Comparison of ENCODE assay signal across 26 mouse cellular contexts in the genomic region with DNA sequence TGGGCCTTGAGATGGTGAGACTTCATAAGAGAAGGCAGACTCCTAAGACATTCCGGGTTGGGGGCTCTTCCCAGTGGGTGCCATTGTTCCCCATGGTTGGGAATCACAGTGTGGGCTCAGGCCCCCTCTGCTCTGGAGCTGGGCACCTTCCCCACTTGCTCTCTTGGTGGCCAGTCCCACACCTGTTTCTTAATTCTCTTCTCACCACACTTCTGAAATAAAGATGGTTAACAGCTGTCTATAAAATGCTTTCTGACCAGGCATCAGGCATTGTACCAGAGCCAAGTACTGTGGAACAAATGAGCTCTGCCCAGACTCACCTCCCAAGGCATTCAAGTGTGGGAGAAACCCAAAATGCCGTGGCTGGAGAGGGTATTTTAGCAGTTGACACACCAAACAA.
DNase-seq lines count a peak whose midpoint lies in the region; ATAC-seq and TF ChIP-seq lines count a peak whose summit lies in the region.
"Had no signal": no experiment of that assay in that cellular context is flagged by ENCODE, and none has a peak within 500 bp of the region (broad histone marks: within the 10 kb centered on the region; RNA-seq: fewer than 3 reads in every experiment).

No protein-coding gene starts in this region.

- H3K27ac ChIP-seq in embryonic facial prominence, embryonic 14.5 days (replicated peaks; ENCODE audit: low read depth, low read length): no peak overlapping the region
- H3K27ac ChIP-seq in embryonic facial prominence, embryonic 10.5 days (replicated peaks): no peak overlapping the region
- H3K27ac ChIP-seq in liver, adult 2 months (replicated peaks; ENCODE audit: insufficient read depth, low read depth, low read length): peak overlapping the region; percentile 64
- H3K27ac ChIP-seq: embryonic facial prominence, embryonic 13.5 days; forebrain, embryonic 10.5 days; forebrain, embryonic 13.5 days; heart, embryonic 15.5 days; hindbrain, embryonic 10.5 days; hindbrain, embryonic 13.5 days had no signal

- no peaks in the 10 kb centered on the region for H3K9me3 ChIP-seq in embryonic facial prominence, embryonic 14.5 days (ENCODE audit: control insufficient read depth, low read length)
- H3K9me3 ChIP-seq in embryonic facial prominence, embryonic 10.5 days: no peaks in the 10 kb centered on the region
- H3K9me3 ChIP-seq: embryonic facial prominence, embryonic 13.5 days; forebrain, embryonic 10.5 days; forebrain, embryonic 13.5 days; heart, embryonic 12.5 days; heart, embryonic 15.5 days; hindbrain, embryonic 10.5 days; hindbrain, embryonic 13.5 days had no signal

- H3K4me3 ChIP-seq in embryonic facial prominence, embryonic 14.5 days (ENCODE audit: low read depth, low read length): no peak overlapping the region
- no peak overlapping the region for H3K4me3 ChIP-seq in embryonic facial prominence, embryonic 10.5 days
- H3K4me3 ChIP-seq in liver, adult 2 months (ENCODE audit: insufficient read depth, low read depth, low read length): no peak overlapping the region
- no peak overlapping the region for H3K4me3 ChIP-seq in myocyte
- H3K4me3 ChIP-seq: embryonic facial prominence, embryonic 13.5 days; forebrain, embryonic 10.5 days; forebrain, embryonic 13.5 days; heart, embryonic 12.5 days; heart, embryonic 15.5 days; hindbrain, embryonic 10.5 days; hindbrain, embryonic 13.5 days had no signal

- H3K4me1 ChIP-seq in embryonic facial prominence, embryonic 14.5 days (ENCODE audit: control insufficient read depth, insufficient read depth, low read length): no peaks in the 10 kb centered on the region; the same call in 1 of the 2 replicates
- H3K4me1 ChIP-seq in embryonic facial prominence, embryonic 10.5 days: no peaks in the 10 kb centered on the region
- H3K4me1 ChIP-seq in liver, adult 2 months (ENCODE audit: control insufficient read depth, insufficient read depth, low read length): peaks cover 24% of the 10 kb centered on the region
- H3K4me1 ChIP-seq: embryonic facial prominence, embryonic 13.5 days; forebrain, embryonic 13.5 days; heart, embryonic 12.5 days; heart, embryonic 15.5 days; hindbrain, embryonic 10.5 days; hindbrain, embryonic 13.5 days had no signal

- no peak overlapping the region for H3K4me2 ChIP-seq in embryonic facial prominence, embryonic 14.5 days (ENCODE audit: low read depth, low read length)
- H3K4me2 ChIP-seq in myocyte (ENCODE audit: low read depth): no peak overlapping the region
- H3K4me2 ChIP-seq: embryonic facial prominence, embryonic 13.5 days; forebrain, embryonic 13.5 days; heart, embryonic 12.5 days; heart, embryonic 15.5 days; hindbrain, embryonic 13.5 days had no signal

- TF ChIP-seq POLR2A in liver, adult 2 months (IDR thresholded peaks at IDR 0.05; ENCODE audit: extremely low read depth, insufficient read depth, low read length): no peak
- no peak for TF ChIP-seq POLR2A in myocyte (IDR thresholded peaks at IDR 0.05; ENCODE audit: insufficient read length, low read depth)

- 64% methylated on average over 2 of the region's 2 CpGs for WGBS in embryonic facial prominence, embryonic 14.5 days
- WGBS in embryonic facial prominence, embryonic 10.5 days: 71% methylated on average over 2 of the region's 2 CpGs
- WGBS in liver, adult 2 months: 84% methylated on average over 2 of the region's 2 CpGs

- no peak for TF ChIP-seq CTCF in liver, adult 2 months (IDR thresholded peaks at IDR 0.05; ENCODE audit: low read depth, low read length)

- DNase-seq in embryonic facial prominence, embryonic 14.5 days (ENCODE audit: low spot score): peak; percentile 12
- no peak for DNase-seq in embryonic facial prominence, embryonic 10.5 days (ENCODE audit: low spot score)
- no peak for DNase-seq in liver, adult 2 months (ENCODE audit: extremely low read depth, low read depth, low spot score)
- DNase-seq in liver: no peak
- DNase-seq in NIH3T3 (ENCODE audit: low read depth): peak; percentile 4
- DNase-seq in kidney, postnatal 25 days: no peak
- DNase-seq: adrenal gland, postnatal 36 days; cerebellum, adult 11 months; cerebellum, adult 2 months; cerebellum, adult 9-11 months; cerebellum, postnatal 25 days; gastrocnemius, postnatal 10 days; gastrocnemius, postnatal 36 days; heart, postnatal 10 days; heart, postnatal 36 days had no signal

- no peaks in the 10 kb centered on the region for H3K79me2 ChIP-seq in liver, adult 2 months (ENCODE audit: control insufficient read depth, insufficient read depth, low read length)
- H3K79me2 ChIP-seq in myocyte (ENCODE audit: control insufficient read depth, insufficient read depth): no peaks in the 10 kb centered on the region

- no peaks in the 10 kb centered on the region for H3K27me3 ChIP-seq in embryonic facial prominence, embryonic 14.5 days (replicated peaks; ENCODE audit: control insufficient read depth, insufficient read depth, low read length)
- no peaks in the 10 kb centered on the region for H3K27me3 ChIP-seq in embryonic facial prominence, embryonic 10.5 days (replicated peaks; ENCODE audit: low read depth, poor library complexity, severe bottlenecking)
- H3K27me3 ChIP-seq in liver, adult 2 months (ENCODE audit: control insufficient read depth, insufficient read depth, low read length): no peaks in the 10 kb centered on the region
- H3K27me3 ChIP-seq in myocyte (ENCODE audit: control insufficient read depth, insufficient read depth, insufficient read length): no peaks in the 10 kb centered on the region
- H3K27me3 ChIP-seq: embryonic facial prominence, embryonic 13.5 days; forebrain, embryonic 13.5 days; hindbrain, embryonic 13.5 days; Patski had no signal

- no peak overlapping the region for H3ac ChIP-seq in myocyte (ENCODE audit: control insufficient read depth, insufficient read length)

- no peak for ATAC-seq in embryonic facial prominence, embryonic 14.5 days (ENCODE audit: low read depth)
- ATAC-seq: forebrain, embryonic 13.5 days; forebrain, embryonic 16.5 days; hindbrain, embryonic 16.5 days; Patski had no signal

- no peaks in the 10 kb centered on the region for H3K36me3 ChIP-seq in embryonic facial prominence, embryonic 14.5 days (ENCODE audit: control insufficient read depth, insufficient read depth, low read length)
- H3K36me3 ChIP-seq in embryonic facial prominence, embryonic 10.5 days (replicated peaks): no peaks in the 10 kb centered on the region
- H3K36me3 ChIP-seq in liver, adult 2 months (ENCODE audit: control insufficient read depth, insufficient read depth, low read length): no peaks in the 10 kb centered on the region
- no peaks in the 10 kb centered on the region for H3K36me3 ChIP-seq in myocyte (ENCODE audit: control insufficient read depth, insufficient read depth)
- H3K36me3 ChIP-seq: embryonic facial prominence, embryonic 13.5 days; forebrain, embryonic 10.5 days; heart, embryonic 12.5 days; heart, embryonic 15.5 days; hindbrain, embryonic 10.5 days; hindbrain, embryonic 13.5 days had no signal

- H3K9ac ChIP-seq in embryonic facial prominence, embryonic 14.5 days (ENCODE audit: low read depth, low read length): no peak overlapping the region
- H3K9ac ChIP-seq in liver, adult 2 months (ENCODE audit: low read depth, low read length): no peak overlapping the region
- H3K9ac ChIP-seq: embryonic facial prominence, embryonic 13.5 days; forebrain, embryonic 13.5 days; heart, embryonic 12.5 days; heart, embryonic 15.5 days; hindbrain, embryonic 13.5 days had no signal

TF ChIP-seq in myocyte, 11 proteins besides CTCF, POLR2A, EP300 and RAD21:
- TF ChIP-seq TCF3 (IDR thresholded peaks at IDR 0.05; ENCODE audit: insufficient read length, low read depth) (no peak), SRF (IDR thresholded peaks at IDR 0.05; ENCODE audit: control insufficient read depth, insufficient read length, low read depth) (no peak), MYOG (IDR thresholded peaks at IDR 0.05; ENCODE audit: control insufficient read depth in 1 of 3, insufficient read depth in 1 of 3, insufficient read length in 2 of 3, low read depth in 2 of 3) (peak; percentile 27 to 78 (median 74)), MAX (IDR thresholded peaks at IDR 0.05; ENCODE audit: low read depth) (no peak), USF1 (IDR thresholded peaks at IDR 0.05; ENCODE audit: low read depth) (no peak), REST (IDR thresholded peaks at IDR 0.05; ENCODE audit: insufficient read depth, insufficient read length) (no peak), TCF12 (IDR thresholded peaks at IDR 0.05; ENCODE audit: insufficient read depth, poor library complexity, severe bottlenecking) (peak; percentile 92), E2F4 (IDR thresholded peaks at IDR 0.05; ENCODE audit: insufficient read depth) (no peak), POLR2AphosphoS2 (IDR thresholded peaks at IDR 0.05; ENCODE audit: insufficient read length, low read depth) (no peak), CEBPB (IDR thresholded peaks at IDR 0.05; ENCODE audit: insufficient read depth, poor library complexity, severe bottlenecking) (no peak), MYOD1 (IDR thresholded peaks at IDR 0.05; ENCODE audit: control insufficient read depth in 1 of 3, insufficient read length in 2 of 3, low read depth in 2 of 3) (peak in 2 of 3 experiments; percentile 61 to 70)

Comparison
In these comparisons a context has a peak if more than half of its experiments do, and no peak if none do; other contexts are left out.
1. DNase-seq: peak in embryonic facial prominence, embryonic 14.5 days (single experiment) and NIH3T3 (single experiment); none in embryonic facial prominence, embryonic 10.5 days (single experiment), liver, adult 2 months (single experiment), liver (single experiment) and kidney, postnatal 25 days (0 of 2).